Mouse (Mus musculus) spleen, adult 2 months (tissue): ENCODE measurements around the gene Prss46.

Experiments used
- CTCF ChIP-seq: fragments of 200-500 bp; IDR thresholded peaks from 2 replicates; pipeline ENCODE4 v1.5.1; 2011; ENCODE audit warnings: mild to moderate bottlenecking, inconsistent platforms; ENCODE audit not compliant: insufficient read depth, insufficient read length, insufficient replicate concordance; ENCODE audit errors: extremely low read depth
- POLR2A ChIP-seq: fragments of 200-500 bp; IDR thresholded peaks from 2 replicates; pipeline ENCODE4 v1.6.1; 2011; ENCODE audit warnings: low read depth, low read length, inconsistent platforms

DNA sequence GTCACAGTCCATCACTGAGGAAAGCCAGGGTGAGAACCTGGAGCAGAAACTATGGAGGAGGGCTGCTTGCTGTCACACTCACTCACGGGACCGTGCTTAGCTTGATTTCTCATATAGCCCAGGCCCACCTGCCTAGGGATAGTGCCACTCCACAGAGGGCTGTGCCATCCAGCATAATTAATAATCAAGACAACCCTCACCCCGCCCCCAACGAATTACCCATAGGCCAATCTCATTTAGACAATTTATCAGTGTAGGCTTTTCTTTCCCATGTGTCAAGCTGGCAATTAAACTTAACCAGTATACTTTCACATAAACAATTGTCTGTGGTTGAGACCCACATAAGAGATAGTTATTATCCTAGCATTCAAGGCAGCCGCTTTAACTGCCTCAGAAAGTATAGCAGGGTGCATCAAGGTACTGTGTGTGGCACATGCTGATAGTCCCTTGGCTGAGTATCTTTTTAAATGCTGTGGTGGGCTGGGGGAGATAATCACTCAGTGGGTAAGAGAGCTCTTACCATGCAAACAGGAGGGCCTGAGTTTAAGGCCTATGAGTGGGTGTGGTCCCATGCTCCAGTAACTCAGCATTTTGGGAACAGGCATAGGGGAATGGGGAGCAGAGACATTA, 14.8 kb downstream of the Prss46 start:
- TF ChIP-seq CTCF (no peak), POLR2A (no peak)
